Mouse (Mus musculus) CH12.LX (cell line): Measurements from ENCODE around the gene Sept1. TPM values are rescaled to one million over a fixed set of nuclear protein-coding genes. Genes with fewer than 3 reads are reported as not detected.

ENCODE experiments used
- DNase-seq: peaks from one replicate; pipeline ENCODE4 v3.0.0-alpha.2; 2013; ENCODE audit errors: extremely low read depth
- H3K27ac ChIP-seq: 2 replicates; pipeline ENCODE4 v1.5.1; 2012; ENCODE audit warnings: low read depth, mild to moderate bottlenecking, control low read depth, moderate library complexity; ENCODE audit not compliant: insufficient read depth
- H3K27me3 ChIP-seq: replicated peaks from 2 replicates; pipeline ENCODE3; 2012; ENCODE audit warnings: inconsistent platforms
- H3K36me3 ChIP-seq, 2 experiments: replicated peaks in 1 of 2; 2 replicates each; pipeline versions ENCODE3 to v1.6.1; 2012; ENCODE audit warnings: inconsistent platforms in 1 of 2, low read length in 1 of 2, mild to moderate bottlenecking in 1 of 2, mixed read lengths in 1 of 2, moderate library complexity in 1 of 2; ENCODE audit not compliant: control insufficient read depth in 1 of 2, insufficient read depth in 1 of 2
- H3K4me1 ChIP-seq, 2 experiments: 2 replicates each; pipeline ENCODE4 v1.6.1; 2012; ENCODE audit warnings: inconsistent platforms in 1 of 2, moderate library complexity in 1 of 2; ENCODE audit not compliant: insufficient read depth in 2 of 2, control insufficient read depth in 1 of 2
- H3K4me2 ChIP-seq: 2 replicates; pipeline ENCODE4 v1.6.1; 2012; ENCODE audit warnings: low read depth, mild to moderate bottlenecking, control low read depth; ENCODE audit not compliant: poor library complexity, insufficient read depth, severe bottlenecking
- H3K4me3 ChIP-seq, 3 experiments: fragments of 150-350 bp in 1 of 3; sonication (generic) in 1 of 3; replicated peaks in 1 of 3; 2 replicates each; pipeline versions ENCODE3 to v1.5.1; 2011 to 2012; ENCODE audit warnings: low read depth in 2 of 3, low read length in 2 of 3, mild to moderate bottlenecking in 2 of 3, moderate library complexity in 2 of 3, control low read depth in 1 of 3, improper control_type of control experiment in 1 of 3, inconsistent platforms in 1 of 3, mixed read lengths in 1 of 3; ENCODE audit not compliant: poor library complexity in 1 of 3
- H3K79me2 ChIP-seq: replicated peaks from 2 replicates; pipeline ENCODE4 v1.6.1; 2012; ENCODE audit warnings: mild to moderate bottlenecking, moderate library complexity; ENCODE audit not compliant: control insufficient read depth, poor library complexity, insufficient read depth, severe bottlenecking; ENCODE audit errors: extremely low read depth
- H3K9ac ChIP-seq: 2 replicates; pipeline ENCODE4 v1.6.1; 2012; ENCODE audit warnings: low read depth, mild to moderate bottlenecking, control low read depth, moderate library complexity; ENCODE audit not compliant: insufficient read depth
- H3K9me3 ChIP-seq: replicated peaks from 2 replicates; pipeline ENCODE3; 2012; ENCODE audit warnings: low read length, inconsistent platforms, mixed read lengths
- BHLHE40 ChIP-seq: IDR thresholded peaks from 2 replicates; pipeline ENCODE4 v1.6.1; 2011; ENCODE audit warnings: mild to moderate bottlenecking, low read depth, low read length, improper control_type of control experiment
- CHD2 ChIP-seq: IDR thresholded peaks from 2 replicates; pipeline ENCODE4 v1.6.1; 2011; ENCODE audit warnings: low read length, improper control_type of control experiment
- CTCF ChIP-seq, 2 experiments: IDR thresholded peaks in 1 of 2; conservative IDR thresholded peaks in 1 of 2; 2 replicates each; pipeline ENCODE4 v1.5.1; 2011 to 2012; ENCODE audit warnings: low read depth in 2 of 2, low read length in 2 of 2, improper control_type of control experiment in 1 of 2, inconsistent platforms in 1 of 2, mild to moderate bottlenecking in 1 of 2, moderate library complexity in 1 of 2
- ELF1 ChIP-seq: IDR thresholded peaks from 2 replicates; pipeline ENCODE4 v1.6.1; 2014; ENCODE audit warnings: low read depth, mild to moderate bottlenecking, inconsistent platforms, low read length, improper control_type of control experiment
- EP300 ChIP-seq: IDR thresholded peaks from 2 replicates; pipeline ENCODE4 v1.6.1; 2011; ENCODE audit warnings: low read length, improper control_type of control experiment
- HCFC1 ChIP-seq: IDR thresholded peaks from 2 replicates; pipeline ENCODE4 v1.6.1; 2012; ENCODE audit warnings: low read depth, mild to moderate bottlenecking, inconsistent platforms, low read length, improper control_type of control experiment
- IRF4 ChIP-seq: IDR thresholded peaks from 2 replicates; pipeline ENCODE4 v1.6.1; 2014; ENCODE audit warnings: low read depth, mild to moderate bottlenecking, inconsistent platforms, low read length, improper control_type of control experiment
- JUN ChIP-seq: IDR thresholded peaks from 2 replicates; pipeline ENCODE4 v1.6.1; 2011; ENCODE audit warnings: low read depth, mild to moderate bottlenecking, low read length, improper control_type of control experiment, moderate library complexity; ENCODE audit not compliant: insufficient read depth
- JUND ChIP-seq: conservative IDR thresholded peaks from 2 replicates; pipeline ENCODE4 v1.6.1; 2011; ENCODE audit warnings: low read depth, low read length, improper control_type of control experiment
- MAFK ChIP-seq: IDR thresholded peaks from 2 replicates; pipeline ENCODE4 v1.6.1; 2011; ENCODE audit warnings: low read length, improper control_type of control experiment; ENCODE audit not compliant: insufficient replicate concordance
- MAX ChIP-seq: IDR thresholded peaks from 2 replicates; pipeline ENCODE4 v1.6.1; 2011; ENCODE audit warnings: low read length, improper control_type of control experiment
- MAZ ChIP-seq: IDR thresholded peaks from 2 replicates; pipeline ENCODE4 v1.6.1; 2012; ENCODE audit warnings: low read depth, mild to moderate bottlenecking, inconsistent platforms, low read length, improper control_type of control experiment, moderate library complexity
- MYC ChIP-seq: IDR thresholded peaks from 2 replicates; pipeline ENCODE4 v1.6.1; 2011; ENCODE audit warnings: low read depth, mild to moderate bottlenecking, improper control_type of control experiment, low read length
- NELFE ChIP-seq: IDR thresholded peaks from 2 replicates; pipeline ENCODE4 v1.6.1; 2011; ENCODE audit warnings: low read depth, low read length, improper control_type of control experiment
- RCOR1 ChIP-seq: conservative IDR thresholded peaks from 2 replicates; pipeline ENCODE4 v1.6.1; 2012; ENCODE audit warnings: low read depth, mild to moderate bottlenecking, inconsistent platforms, low read length, improper control_type of control experiment
- SIN3A ChIP-seq: IDR thresholded peaks from 2 replicates; pipeline ENCODE4 v1.6.1; 2012; ENCODE audit warnings: low read length, improper control_type of control experiment, inconsistent platforms
- SMC3 ChIP-seq: IDR thresholded peaks from 2 replicates; pipeline ENCODE4 v1.6.1; 2011; ENCODE audit warnings: low read depth, low read length, improper control_type of control experiment
- TCF12 ChIP-seq: IDR thresholded peaks from 2 replicates; pipeline ENCODE4 v1.6.1; 2014; ENCODE audit warnings: low read depth, mild to moderate bottlenecking, inconsistent platforms, low read length, improper control_type of control experiment
- ZC3H11A ChIP-seq: IDR thresholded peaks from 2 replicates; pipeline ENCODE4 v1.6.1; 2012; ENCODE audit warnings: low read depth, mild to moderate bottlenecking, inconsistent platforms, low read length, improper control_type of control experiment
- ZMIZ1 ChIP-seq: IDR thresholded peaks from 2 replicates; pipeline ENCODE4 v1.6.1; 2012; ENCODE audit warnings: low read depth, mild to moderate bottlenecking, inconsistent platforms, low read length, improper control_type of control experiment
- dilution Hi-C: fragments of 300-500 bp; cut with MboI; formaldehyde crosslinking; loops from 2 replicates; pipeline ENCODE4 v1.14.3; 2020; ENCODE audit warnings: low sequenced_read_pairs; ENCODE audit not compliant: extremely low pct_unique_long_range_greater_than_20kb, extremely low pct_ligation_motif_present
- in situ Hi-C: fragments of 300-500 bp; cut with MboI; formaldehyde crosslinking; loops from 3 replicates; pipeline ENCODE4 v1.14.3; 2019; ENCODE audit warnings: low sequenced_read_pairs, low pct_ligation_motif_present, low pct_unique_long_range_greater_than_20kb, mixed read lengths
- polyA plus RNA-seq: library from polyadenylated mRNA; unstranded; fragments of >175 nt; gene quantifications from 2 replicates; pipeline ENCODE4 v1.2.1, GENCODE M21; 2012; ENCODE audit warnings: low read depth; ENCODE audit not compliant: insufficient read length
- total RNA-seq, 2 experiments: library from RNA; depleted of rRNA; stranded (reverse); fragments of 300-350 nt in 1 of 2; fragments of >200 nt in 1 of 2; gene quantifications; 2 replicates each; pipeline ENCODE4 v1.2.3; 2012 to 2014

Gene Sept1
- total and polyA plus RNA-seq, 3 experiments = 42.7 to 171 (median 92.3) TPM

DNA sequence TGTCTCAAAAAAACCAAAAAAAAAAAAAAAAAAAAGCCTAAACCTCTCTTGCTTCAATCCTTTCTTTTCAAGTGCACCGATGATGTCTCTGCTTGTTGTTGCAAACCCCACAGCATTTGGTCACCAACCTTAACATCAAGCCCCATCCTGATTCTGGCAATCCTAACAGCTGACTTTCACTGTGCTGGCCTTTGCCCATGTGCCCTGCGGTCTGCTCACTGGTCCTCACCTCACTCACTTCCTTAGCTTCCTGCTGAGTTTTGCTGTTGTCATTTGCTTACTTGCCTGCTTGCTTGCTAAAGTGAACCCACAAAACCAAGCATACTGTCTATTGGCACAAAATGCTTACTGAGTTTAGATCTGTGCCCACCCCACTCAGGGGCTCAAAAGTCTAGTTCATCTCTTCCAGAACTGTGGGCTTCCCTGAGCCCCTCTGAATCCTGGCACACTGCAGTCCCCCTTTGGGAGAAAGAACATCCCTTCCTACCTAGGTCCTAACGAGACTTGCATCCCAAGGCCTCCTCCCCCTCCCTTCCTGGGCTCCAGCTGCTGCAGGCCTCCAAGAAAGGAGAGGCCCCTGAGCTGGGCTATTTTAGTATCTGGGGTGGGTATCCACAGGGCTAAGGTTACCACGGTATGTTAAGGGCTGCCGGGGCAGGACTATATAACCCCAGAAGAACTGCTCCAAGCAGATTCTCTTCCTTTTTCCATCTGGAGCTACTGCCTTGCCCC lies 21.8 kb downstream of the Sept1 start:
- Histone ChIP-seq H3K36me3 (peaks cover 23 to 36% of the 10 kb centered on the region in 2 experiments), H3K4me3 (no peak overlapping the region), H3K4me2 (no peak overlapping the region), H3K27me3 (no peaks in the 10 kb centered on the region), H3K4me1 (peaks cover 5 to 44% of the 10 kb centered on the region in 2 experiments), H3K9me3 (no peaks in the 10 kb centered on the region), H3K9ac (no peak overlapping the region), H3K27ac (no peak overlapping the region), H3K79me2 (peaks cover 20% of the 10 kb centered on the region)
- dilution Hi-C loops (no loop called here), in situ Hi-C loops (no loop called here)
- TF ChIP-seq EP300 = no peak
- no peak for TF ChIP-seq NELFE
- TF ChIP-seq BHLHE40 = no peak
- TF ChIP-seq MYC = no peak
- no peak for TF ChIP-seq JUN
- TF ChIP-seq ZMIZ1 = no peak
- no peak for TF ChIP-seq SMC3
- TF ChIP-seq MAFK = no peak
- TF ChIP-seq CHD2 = no peak
- TF ChIP-seq TCF12 = no peak
- no peak for TF ChIP-seq SIN3A
- no peak for TF ChIP-seq ELF1
- no peak for TF ChIP-seq MAX
- TF ChIP-seq ZC3H11A = no peak
- no peak for TF ChIP-seq MAZ
- DNase-seq = no peak

DNA sequence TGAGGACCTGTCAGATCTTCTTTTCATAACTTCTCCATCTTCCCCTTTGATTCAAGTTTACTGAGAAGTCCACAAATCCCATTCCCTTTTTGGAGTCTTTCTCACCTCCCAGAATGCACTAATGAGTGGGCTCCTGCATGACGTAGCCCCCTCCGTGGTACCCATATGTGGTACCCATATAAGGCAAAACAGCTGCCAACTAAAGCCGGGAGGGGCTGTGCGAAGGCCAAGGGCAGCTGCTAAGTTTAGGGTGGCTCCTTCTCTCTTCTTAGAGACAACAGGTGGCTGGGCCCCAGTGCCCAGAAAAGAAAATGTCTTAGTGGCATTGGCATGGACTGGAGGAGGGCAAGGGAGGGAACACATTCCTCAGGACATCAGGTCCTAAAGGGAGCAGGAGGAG lies 22.7 kb downstream of the Sept1 start:
- dilution Hi-C loops (no loop called here), in situ Hi-C loops (no loop called here)
- Histone ChIP-seq H3K27me3 (no peaks in the 10 kb centered on the region), H3K9me3 (no peaks in the 10 kb centered on the region), H3K4me1 (peaks cover 4 to 43% of the 10 kb centered on the region in 2 experiments), H3K36me3 (peaks cover 19 to 31% of the 10 kb centered on the region in 2 experiments), H3K27ac (no peak overlapping the region), H3K4me2 (no peak overlapping the region), H3K9ac (no peak overlapping the region; the same call in 1 of the 2 replicates), H3K4me3 (no peak overlapping the region), H3K79me2 (peaks cover 29% of the 10 kb centered on the region)
- no peak for DNase-seq
- TF ChIP-seq MYC (no peak), JUND (no peak), IRF4 (no peak), EP300 (no peak), RCOR1 (no peak), NELFE (no peak), JUN (no peak), CTCF (conservative IDR thresholded peaks at IDR 0.05 in 1 of 2, IDR thresholded peaks at IDR 0.05 in 1 of 2; ENCODE audit: low read depth in 2 of 2, low read length in 2 of 2) (no peak), HCFC1 (no peak), MAZ (no peak)
